Mouse (Mus musculus) inflammation-experienced regulatory T-cells, adult 16 weeks (primary cell): ENCODE data around the gene Olfr372. TPM values are rescaled to one million over a fixed set of nuclear protein-coding genes. Genes with fewer than 3 reads are reported as not detected.

Experiments
- polyA plus RNA-seq: library from polyadenylated mRNA; unstranded; fragments of 100-300 nt; shearing (Covaris generic); gene quantifications from one replicate; pipeline ENCODE4 v1.2.1, GENCODE M21; 2017

Gene Olfr372
- 0.18 TPM for polyA plus RNA-seq

GRCm38 (mm10) chr8:72040918-72041317 is at the start of gene Olfr372:
Gene Olfr372 (plus strand): TSS chr8:72041218.

GRCm38 (mm10) chr8:72009473-72009872 is 31.5 kb upstream of the Olfr372 start, which contains the start of gene Cyp4f18:
Gene Cyp4f18 (minus strand): TSS chr8:72009626.

GRCm38 (mm10) chr8:72082877-72083276 is 41.9 kb downstream of the Olfr372 start, which contains the start of gene Olfr373:
Gene Olfr373 (plus strand): TSS chr8:72083177.

GRCm38 (mm10) chr8:72106740-72107139 is 65.7 kb downstream of the Olfr372 start, which contains the start of gene Olfr374:
Gene Olfr374 (plus strand): TSS chr8:72107040.

Other genes starting within 250 kb of the Olfr372 start
- gene Zfp709, start 159.2 kb upstream of the Olfr372 start, polyA plus RNA-seq, result 17.1 TPM
- gene Zfp882, start 132.6 kb upstream of the Olfr372 start, polyA plus RNA-seq, result 7.6 TPM
- 23.7 TPM for gene Zfp617, start 132.6 kb upstream of the Olfr372 start, polyA plus RNA-seq
- gene Zfp961, start 90.2 kb upstream of the Olfr372 start, polyA plus RNA-seq, result 30.8 TPM
- 1.6 TPM for gene Cyp4f18, start 31.6 kb upstream of the Olfr372 start, polyA plus RNA-seq
- gene Olfr373, start 42.0 kb downstream of the Olfr372 start, polyA plus RNA-seq, result 0.44 TPM
- gene Olfr374, start 65.8 kb downstream of the Olfr372 start, polyA plus RNA-seq, result not detected
- gene Tpm4, start 93.8 kb downstream of the Olfr372 start, polyA plus RNA-seq, result 307 TPM
- gene Rab8a, start 120.0 kb downstream of the Olfr372 start, polyA plus RNA-seq, result 214 TPM
- gene Hsh2d, start 148.4 kb downstream of the Olfr372 start, polyA plus RNA-seq, result 28.7 TPM
- gene Cib3, start 171.6 kb downstream of the Olfr372 start, polyA plus RNA-seq, result 0.18 TPM
- gene Gm11034, start 172.4 kb downstream of the Olfr372 start, polyA plus RNA-seq, result not detected
- gene Fam32a, start 178.5 kb downstream of the Olfr372 start, polyA plus RNA-seq, result 138 TPM
- 193 TPM for gene Ap1m1, start 198.8 kb downstream of the Olfr372 start, polyA plus RNA-seq